ENCODE assay signal across 9 mouse cellular contexts in the genomic region with DNA sequence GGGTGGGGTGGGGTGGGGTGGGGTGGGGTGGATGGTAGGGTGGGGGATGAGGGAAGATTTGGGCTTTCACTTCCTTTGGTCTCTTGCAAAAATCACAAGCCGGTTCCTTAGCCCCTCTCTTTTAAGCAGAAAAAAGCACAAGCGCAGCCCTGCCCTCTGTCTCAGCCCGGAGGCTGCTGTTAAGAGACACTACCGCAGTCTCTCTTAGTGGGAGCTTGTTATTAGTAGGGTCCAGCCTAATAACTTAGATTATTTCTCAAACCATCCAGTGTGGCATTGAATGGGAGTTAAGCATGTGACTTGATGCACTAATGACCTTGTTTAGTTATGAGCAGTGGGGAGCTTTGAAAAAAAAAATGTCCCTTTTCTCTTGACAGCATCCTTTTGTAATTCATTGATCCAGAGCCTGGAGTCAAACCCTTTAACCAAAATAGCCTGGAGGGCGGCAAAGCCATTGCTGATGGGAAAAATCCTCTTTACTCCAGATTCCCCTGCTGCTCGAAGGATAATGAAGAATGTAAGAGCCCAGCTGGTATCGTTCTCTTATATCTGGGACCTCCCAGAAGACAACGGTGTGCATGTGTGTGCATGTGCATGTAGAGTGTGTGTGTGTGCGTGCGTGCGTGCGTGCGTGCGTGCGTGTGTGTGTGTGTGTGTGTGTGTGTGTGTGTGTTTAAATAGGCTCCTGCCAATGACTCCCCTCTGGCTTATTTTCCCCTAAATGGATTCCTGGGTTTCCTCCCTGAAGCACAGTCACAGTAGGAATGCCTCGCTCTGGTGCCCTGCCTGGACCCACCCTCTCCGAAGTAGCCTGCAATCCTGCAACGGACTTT. TPM values are rescaled to one million over a fixed set of nuclear protein-coding genes. Genes with fewer than 3 reads are reported as not detected.
DNase-seq lines count a peak whose midpoint lies in the region; ATAC-seq lines count a peak whose summit lies in the region.
"Had no signal": no experiment of that assay in that cellular context is flagged by ENCODE, and none has a peak within 500 bp of the region (broad histone marks: within the 10 kb centered on the region; RNA-seq: fewer than 3 reads in every experiment).

No protein-coding gene starts in this region.

- H3K4me2 ChIP-seq in neural tube, embryonic 11.5 days (ENCODE audit: low read depth) = no peak overlapping the region
- peak overlapping the region; percentile 39 for H3K4me2 ChIP-seq in hindbrain, embryonic 15.5 days
- H3K4me2 ChIP-seq: liver, embryonic 15.5 days had no signal

- H3K4me3 ChIP-seq in neural tube, embryonic 11.5 days (ENCODE audit: low read depth, low read length) = no peak overlapping the region
- H3K4me3 ChIP-seq in hindbrain, embryonic 15.5 days = no peak overlapping the region
- H3K4me3 ChIP-seq: liver, embryonic 15.5 days had no signal

- ATAC-seq in neural tube, embryonic 11.5 days (ENCODE audit: insufficient read depth, low FRiP score, low TSS enrichment) = peak; percentile 65; the same call in 1 of the 2 replicates
- peak; percentile 68 for ATAC-seq in hindbrain, embryonic 15.5 days (ENCODE audit: low FRiP score, low read depth)

- DNase-seq in neural tube, embryonic 11.5 days (ENCODE audit: low spot score) = peak; percentile 40
- no peak for DNase-seq in neural tube, embryonic 10.5 days (ENCODE audit: extremely low spot score, low spot score)
- peak; percentile 53 to 57 for DNase-seq in cerebellum, postnatal 14 days
- DNase-seq in retina, embryonic 14.5 days (ENCODE audit: low spot score) = peak; percentile 65
- no peak for DNase-seq in T-cell, adult 2 months (ENCODE audit: low spot score)
- no peak for DNase-seq in adrenal gland, postnatal 14 days

- no peaks in the 10 kb centered on the region for H3K27me3 ChIP-seq in neural tube, embryonic 11.5 days (ENCODE audit: control insufficient read depth, insufficient read depth, low read length)
- 0 out of 2 replicates have a peak, but pooled peaks cover 3% of the 10 kb centered on the region for H3K27me3 ChIP-seq in hindbrain, embryonic 15.5 days
- H3K27me3 ChIP-seq: liver, embryonic 15.5 days had no signal

- H3K36me3 ChIP-seq in neural tube, embryonic 11.5 days (ENCODE audit: control insufficient read depth, insufficient read depth, low read length) = no peaks in the 10 kb centered on the region
- H3K36me3 ChIP-seq in hindbrain, embryonic 15.5 days = no peaks in the 10 kb centered on the region
- H3K36me3 ChIP-seq: liver, embryonic 15.5 days had no signal

- H3K27ac ChIP-seq in neural tube, embryonic 11.5 days (ENCODE audit: low read depth, low read length) = no peak overlapping the region
- no peak overlapping the region for H3K27ac ChIP-seq in hindbrain, embryonic 15.5 days (replicated peaks)
- H3K27ac ChIP-seq: liver, embryonic 15.5 days had no signal

- H3K9me3 ChIP-seq in neural tube, embryonic 11.5 days (ENCODE audit: control insufficient read depth, low read length) = no peaks in the 10 kb centered on the region
- H3K9me3 ChIP-seq in hindbrain, embryonic 15.5 days = no peaks in the 10 kb centered on the region
- H3K9me3 ChIP-seq: liver, embryonic 15.5 days had no signal

- H3K4me1 ChIP-seq in neural tube, embryonic 11.5 days (ENCODE audit: control insufficient read depth, insufficient read depth, low read length) = no peaks in the 10 kb centered on the region
- peaks cover 9% of the 10 kb centered on the region; the same call in 1 of the 2 replicates for H3K4me1 ChIP-seq in hindbrain, embryonic 15.5 days (replicated peaks)

- 54% methylated on average over 18 of the region's 18 CpGs for WGBS in neural tube, embryonic 11.5 days
- 28% methylated on average over 18 of the region's 18 CpGs for WGBS in hindbrain, embryonic 15.5 days

- no peak overlapping the region for H3K9ac ChIP-seq in neural tube, embryonic 11.5 days (ENCODE audit: low read length)
- no peak overlapping the region for H3K9ac ChIP-seq in hindbrain, embryonic 15.5 days
- H3K9ac ChIP-seq: liver, embryonic 15.5 days had no signal

RNA-seq across cellular contexts. Expression of a gene that starts 41.1 kb away (rescaled TPM):
- 0.49 and 1.0 TPM in 2 replicates for polyA plus RNA-seq in neural tube, embryonic 11.5 days (2014; fragmentation: Nextera tagmentation; extraction: Ambion mirVana)
- polyA plus RNA-seq in hindbrain, embryonic 15.5 days (2015; fragmentation: Nextera tagmentation; extraction: Ambion mirVana) = 2.5 and 3.3 TPM in 2 replicates
- total RNA-seq in adrenal gland, postnatal 14 days (2021) = 2.3 and 3.5 TPM in 2 replicates
- total RNA-seq: neutrophil, adult 5-6 weeks had no signal

Comparison
In these comparisons a context has a peak if more than half of its experiments do, and no peak if none do; other contexts are left out.
1. DNase-seq: peak in neural tube, embryonic 11.5 days (single experiment), cerebellum, postnatal 14 days (2 of 2) and retina, embryonic 14.5 days (single experiment); none in neural tube, embryonic 10.5 days (single experiment), T-cell, adult 2 months (single experiment) and adrenal gland, postnatal 14 days (single experiment).